Comparison of ENCODE assay signal across 22 mouse cellular contexts in genomic region chr6:50784381-50784780, GRCm38 (mm10).
A peak's percentile ranks its signal among the peaks of the same experiment; 100 is the strongest.
DNase-seq lines count a peak whose midpoint lies in the region; ATAC-seq and TF ChIP-seq lines count a peak whose summit lies in the region.
"Had no signal": no experiment of that assay in that cellular context is flagged by ENCODE, and none has a peak within 500 bp of the region (broad histone marks: within the 10 kb centered on the region; RNA-seq: fewer than 3 reads in every experiment).

No protein-coding gene starts in this region.

- H3K4me2 ChIP-seq in forebrain, postnatal 0 days (ENCODE audit: low read depth): no peak overlapping the region
- no peak overlapping the region for H3K4me2 ChIP-seq in forebrain, embryonic 11.5 days (ENCODE audit: low read depth, low read length, severe bottlenecking)
- no peak overlapping the region for H3K4me2 ChIP-seq in lung, postnatal 0 days (replicated peaks; ENCODE audit: low read depth, low read length)
- H3K4me2 ChIP-seq in midbrain, embryonic 14.5 days (ENCODE audit: low read length): no peak overlapping the region
- H3K4me2 ChIP-seq: embryonic facial prominence, embryonic 12.5 days; forebrain, embryonic 15.5 days; heart, embryonic 11.5 days; limb, embryonic 12.5 days; liver, embryonic 13.5 days; neural tube, embryonic 12.5 days had no signal

- TF ChIP-seq CTCF in forebrain, postnatal 0 days (IDR thresholded peaks at IDR 0.05; ENCODE audit: low read depth): no peak
- TF ChIP-seq CTCF in lung, postnatal 0 days (IDR thresholded peaks at IDR 0.05): no peak

- 0 out of 2 replicates have a peak overlapping the region, but pooled peaks have one; percentile 35 for H3K27ac ChIP-seq in forebrain, postnatal 0 days (ENCODE audit: low read depth, low read length)
- no peak overlapping the region for H3K27ac ChIP-seq in forebrain, embryonic 11.5 days (ENCODE audit: low read depth, low read length)
- no peak overlapping the region for H3K27ac ChIP-seq in lung, postnatal 0 days (ENCODE audit: low read length)
- 0 out of 2 replicates have a peak overlapping the region, but pooled peaks have one; percentile 41 for H3K27ac ChIP-seq in midbrain, embryonic 14.5 days (replicated peaks; ENCODE audit: low read depth, low read length)
- H3K27ac ChIP-seq: embryonic facial prominence, embryonic 12.5 days; limb, embryonic 12.5 days; liver, embryonic 13.5 days; neural tube, embryonic 12.5 days had no signal

- ATAC-seq in forebrain, postnatal 0 days: peak; percentile 18; the same call in 1 of the 2 replicates
- no peak for ATAC-seq in forebrain, embryonic 11.5 days (replicated peaks; ENCODE audit: low FRiP score)
- no peak for ATAC-seq in lung, postnatal 0 days
- ATAC-seq in midbrain, embryonic 14.5 days (ENCODE audit: low FRiP score, low TSS enrichment): no peak
- ATAC-seq: forebrain, embryonic 15.5 days had no signal

- H3K4me3 ChIP-seq in forebrain, postnatal 0 days (ENCODE audit: low read depth, low read length): no peak overlapping the region
- no peak overlapping the region for H3K4me3 ChIP-seq in forebrain, embryonic 11.5 days (ENCODE audit: low read depth, low read length)
- H3K4me3 ChIP-seq in lung, postnatal 0 days (ENCODE audit: low read depth, low read length): no peak overlapping the region
- H3K4me3 ChIP-seq in midbrain, embryonic 14.5 days (replicated peaks; ENCODE audit: low read depth, low read length): no peak overlapping the region
- H3K4me3 ChIP-seq: embryonic facial prominence, embryonic 12.5 days; erythroblast, embryonic 14.5 days; forebrain, embryonic 15.5 days; limb, embryonic 12.5 days; liver, embryonic 13.5 days; neural tube, embryonic 12.5 days had no signal

- H3K4me1 ChIP-seq in forebrain, postnatal 0 days (ENCODE audit: insufficient read depth): peaks cover 10% of the 10 kb centered on the region
- H3K4me1 ChIP-seq in forebrain, embryonic 11.5 days (replicated peaks; ENCODE audit: control insufficient read depth, insufficient read depth, low read length): no peaks in the 10 kb centered on the region
- H3K4me1 ChIP-seq in lung, postnatal 0 days (ENCODE audit: insufficient read depth, low read depth, low read length): no peaks in the 10 kb centered on the region
- H3K4me1 ChIP-seq in midbrain, embryonic 14.5 days (ENCODE audit: control insufficient read depth, insufficient read depth, low read length): no peaks in the 10 kb centered on the region
- H3K4me1 ChIP-seq: liver, embryonic 13.5 days; neural tube, embryonic 12.5 days had no signal

- H3K36me3 ChIP-seq in forebrain, postnatal 0 days (ENCODE audit: insufficient read depth): no peaks in the 10 kb centered on the region
- no peaks in the 10 kb centered on the region for H3K36me3 ChIP-seq in forebrain, embryonic 11.5 days (ENCODE audit: control insufficient read depth, insufficient read depth, low read length)
- H3K36me3 ChIP-seq in lung, postnatal 0 days (ENCODE audit: insufficient read depth, low read length): no peaks in the 10 kb centered on the region
- H3K36me3 ChIP-seq in midbrain, embryonic 14.5 days (ENCODE audit: control insufficient read depth, insufficient read depth, low read length): no peaks in the 10 kb centered on the region
- H3K36me3 ChIP-seq: embryonic facial prominence, embryonic 12.5 days; forebrain, embryonic 15.5 days; limb, embryonic 12.5 days; liver, embryonic 13.5 days; neural tube, embryonic 12.5 days had no signal

- H3K9ac ChIP-seq in forebrain, postnatal 0 days: no peak overlapping the region
- H3K9ac ChIP-seq in forebrain, embryonic 11.5 days (ENCODE audit: low read length): no peak overlapping the region
- H3K9ac ChIP-seq in lung, postnatal 0 days (replicated peaks; ENCODE audit: low read depth): no peak overlapping the region
- H3K9ac ChIP-seq in midbrain, embryonic 14.5 days (replicated peaks; ENCODE audit: low read length): no peak overlapping the region
- H3K9ac ChIP-seq: embryonic facial prominence, embryonic 12.5 days; forebrain, embryonic 15.5 days; limb, embryonic 12.5 days; liver, embryonic 13.5 days; neural tube, embryonic 12.5 days had no signal

- no peak for DNase-seq in forebrain, postnatal 0 days
- no peak for DNase-seq in forebrain, embryonic 11.5 days (ENCODE audit: low spot score)
- peak; percentile 28 for DNase-seq in lung, postnatal 10 days
- no peak for DNase-seq in lung, postnatal 0 days (ENCODE audit: low spot score)
- peak; percentile 60 to 61 for DNase-seq in cerebellum, postnatal 14 days
- no peak for DNase-seq in midbrain, embryonic 14.5 days
- DNase-seq in kidney, postnatal 4 days: no peak
- no peak for DNase-seq in lung, adult 18-20 months
- DNase-seq: adrenal gland, postnatal 36 days; heart, postnatal 10 days; kidney, adult 2 months; kidney, postnatal 14 days; layer of hippocampus, adult 9-11 months; liver, embryonic 13.5 days; spleen, adult 18-20 months; thymus, postnatal 36 days had no signal

- no peak for TF ChIP-seq EP300 in lung, postnatal 0 days (IDR thresholded peaks at IDR 0.05)

- H3K9me3 ChIP-seq in forebrain, postnatal 0 days (ENCODE audit: low read length): no peaks in the 10 kb centered on the region
- H3K9me3 ChIP-seq in forebrain, embryonic 11.5 days (ENCODE audit: control insufficient read depth, low read length): no peaks in the 10 kb centered on the region
- H3K9me3 ChIP-seq in lung, postnatal 0 days (ENCODE audit: low read length): no peaks in the 10 kb centered on the region
- H3K9me3 ChIP-seq in midbrain, embryonic 14.5 days (ENCODE audit: control insufficient read depth, low read length): no peaks in the 10 kb centered on the region
- H3K9me3 ChIP-seq: embryonic facial prominence, embryonic 12.5 days; forebrain, embryonic 15.5 days; limb, embryonic 12.5 days; liver, embryonic 13.5 days; neural tube, embryonic 12.5 days had no signal

- H3K27me3 ChIP-seq in forebrain, postnatal 0 days (ENCODE audit: insufficient read depth, low read length): no peaks in the 10 kb centered on the region
- no peaks in the 10 kb centered on the region for H3K27me3 ChIP-seq in forebrain, embryonic 11.5 days (ENCODE audit: control insufficient read depth, insufficient read depth, low read length)
- no peaks in the 10 kb centered on the region for H3K27me3 ChIP-seq in lung, postnatal 0 days (replicated peaks; ENCODE audit: insufficient read depth, low read length)
- no peaks in the 10 kb centered on the region for H3K27me3 ChIP-seq in midbrain, embryonic 14.5 days (ENCODE audit: control insufficient read depth, insufficient read depth, low read length)
- H3K27me3 ChIP-seq: embryonic facial prominence, embryonic 12.5 days; forebrain, embryonic 15.5 days; liver, embryonic 13.5 days; neural tube, embryonic 12.5 days had no signal

- WGBS in forebrain, postnatal 0 days: 60% methylated on average over 6 of the region's 6 CpGs
- 86% methylated on average over 6 of the region's 6 CpGs for WGBS in forebrain, embryonic 11.5 days
- 81% methylated on average over 6 of the region's 6 CpGs for WGBS in lung, postnatal 0 days
- WGBS in midbrain, embryonic 14.5 days: 89% methylated on average over 6 of the region's 6 CpGs

Comparison
In these comparisons a context has a peak if more than half of its experiments do, and no peak if none do; other contexts are left out.
1. DNase-seq: peak in lung, postnatal 10 days (single experiment) and cerebellum, postnatal 14 days (2 of 2); none in forebrain, postnatal 0 days (single experiment), forebrain, embryonic 11.5 days (single experiment), lung, postnatal 0 days (single experiment), midbrain, embryonic 14.5 days (single experiment), kidney, postnatal 4 days (0 of 2) and lung, adult 18-20 months (0 of 2).
2. H3K27ac ChIP-seq: peak in forebrain, postnatal 0 days (single experiment) and midbrain, embryonic 14.5 days (single experiment); none in forebrain, embryonic 11.5 days (single experiment) and lung, postnatal 0 days (single experiment).